Mouse (Mus musculus): Measurements from ENCODE around the gene Clca4b.

DNA sequence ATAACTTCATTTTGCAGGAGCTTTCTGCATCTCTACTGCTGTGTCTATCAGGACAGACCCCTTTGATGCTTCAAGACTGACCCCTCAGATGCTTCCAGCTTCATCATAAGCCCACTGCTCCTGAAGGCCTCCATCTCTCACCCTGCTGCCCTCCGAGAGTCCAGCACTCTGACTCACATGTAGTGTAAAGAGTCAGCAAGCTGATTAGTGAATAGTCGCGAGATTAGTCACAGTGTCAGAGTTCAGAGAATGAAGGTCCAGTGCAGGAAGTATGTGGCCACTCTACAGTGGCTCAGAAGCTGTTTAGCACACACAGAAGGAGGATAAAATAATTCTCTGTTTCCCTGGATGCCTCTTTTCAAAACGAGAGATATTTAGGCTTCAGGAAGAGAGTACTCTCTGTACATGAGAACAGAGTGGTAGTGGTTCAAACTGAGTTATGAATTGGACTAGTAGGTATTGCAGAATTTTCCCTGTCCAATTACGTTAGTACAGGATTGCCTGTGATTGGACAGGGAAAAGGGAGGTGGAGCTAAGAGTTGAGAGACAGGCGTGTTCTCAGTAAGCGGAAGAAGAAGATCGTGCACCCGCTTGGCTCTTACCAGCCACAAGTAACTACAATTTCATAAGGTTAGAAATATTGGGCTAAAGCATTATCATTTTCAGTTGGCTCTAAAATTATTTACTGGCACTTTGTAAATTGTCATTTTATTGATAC lies 39.4 kb upstream of the Clca4b start:
- TF ChIP-seq EP300 (IDR thresholded peaks at IDR 0.05; ENCODE audit: low read depth) (no peak), CTCF (IDR thresholded peaks at IDR 0.05; ENCODE audit: low read depth) (no peak)
